Mouse (Mus musculus) embryonic facial prominence, embryonic 14.5 days (tissue): ENCODE measurements around the gene Lrrc36. TPM values are rescaled to one million over a fixed set of nuclear protein-coding genes. Genes with fewer than 3 reads are reported as not detected.

Experiments
- ATAC-seq: fragments of 200-750 bp; cut with Nextera tagmentation; 2 replicates; pipeline ENCODE4 v1.8.0; 2017; ENCODE audit warnings: low read depth, moderate number of reproducible peaks, moderate TSS enrichment
- DNase-seq: peaks from one replicate; pipeline ENCODE4 v3.0.0-alpha.2; 2015; ENCODE audit warnings: low spot score
- H3K27ac ChIP-seq: fragments of 300-500 bp; sonication (generic); replicated peaks from 2 replicates; pipeline ENCODE4 v1.5.1; 2014; ENCODE audit warnings: low read depth, mild to moderate bottlenecking, low read length, moderate library complexity
- H3K27me3 ChIP-seq: fragments of 300-500 bp; sonication (generic); replicated peaks from 2 replicates; pipeline ENCODE4 v1.6.1; 2014; ENCODE audit warnings: low read length; ENCODE audit not compliant: control insufficient read depth, insufficient read depth
- H3K36me3 ChIP-seq: fragments of 300-500 bp; sonication (generic); 2 replicates; pipeline ENCODE4 v1.6.1; 2014; ENCODE audit warnings: low read length, mixed read lengths; ENCODE audit not compliant: control insufficient read depth, insufficient read depth
- H3K4me1 ChIP-seq: fragments of 300-500 bp; sonication (generic); 2 replicates; pipeline ENCODE4 v1.6.1; 2014; ENCODE audit warnings: antibody characterized with exemption, low read length; ENCODE audit not compliant: control insufficient read depth, insufficient read depth
- H3K4me2 ChIP-seq: fragments of 300-500 bp; sonication (generic); 2 replicates; pipeline ENCODE4 v1.6.1; 2014; ENCODE audit warnings: low read depth, mild to moderate bottlenecking, low read length, moderate library complexity, mixed read lengths
- H3K4me3 ChIP-seq: fragments of 300-500 bp; sonication (generic); 2 replicates; pipeline ENCODE4 v1.5.1; 2014; ENCODE audit warnings: low read depth, mild to moderate bottlenecking, low read length
- H3K9ac ChIP-seq: fragments of 300-500 bp; sonication (generic); 2 replicates; pipeline ENCODE4 v1.6.1; 2014; ENCODE audit warnings: low read depth, mild to moderate bottlenecking, low read length, moderate library complexity, mixed read lengths
- H3K9me3 ChIP-seq: fragments of 300-500 bp; sonication (generic); 2 replicates; pipeline ENCODE4 v1.6.1; 2016; ENCODE audit warnings: low read length; ENCODE audit not compliant: control insufficient read depth
- WGBS: fragments of 180-500 bp; shearing (Covaris S2); extraction: QIAGEN DNeasy Blood & Tissue Kit; methylation state at CpG from one replicate; pipeline ENCODE4 v1.1.7; 2014; 5-methylcytosine and 5-hydroxymethylcytosine counted together
- polyA plus RNA-seq: library from polyadenylated mRNA; unstranded; fragments of >200 nt; fragmentation: Nextera tagmentation; extraction: Ambion mirVana; gene quantifications from 2 replicates; pipeline ENCODE4 v1.2.1, GENCODE M21; 2014

Gene Lrrc36
- polyA plus RNA-seq, 1 experiment from 2014 or later: 0.46 TPM

GRCm38 (mm10) chr8:105436218-105436617 is 22.8 kb downstream of the Lrrc36 start:
- no peaks in the 10 kb centered on the region for H3K9me3 ChIP-seq
- no peak overlapping the region for H3K4me2 ChIP-seq
- ATAC-seq (no peak), DNase-seq (no peak)
- H3K27ac ChIP-seq: no peak overlapping the region
- H3K4me1 ChIP-seq: peaks cover 7% of the 10 kb centered on the region; the same call in 1 of the 2 replicates
- no peaks in the 10 kb centered on the region for H3K36me3 ChIP-seq
- H3K9ac ChIP-seq: no peak overlapping the region
- no peaks in the 10 kb centered on the region for H3K27me3 ChIP-seq
- H3K4me3 ChIP-seq: no peak overlapping the region
- whole genome bisulfite sequencing: 72% methylated on average over 5 of the region's 5 CpGs

- WGBS: 82% methylated on average over 5 of the region's 5 CpGs
- H3K4me2 ChIP-seq: no peak overlapping the region
- ATAC-seq (no peak), DNase-seq (no peak)
- H3K4me3 ChIP-seq: no peak overlapping the region
- no peaks in the 10 kb centered on the region for H3K9me3 ChIP-seq
- no peaks in the 10 kb centered on the region for H3K27me3 ChIP-seq
- H3K27ac ChIP-seq: no peak overlapping the region
- peaks cover 7% of the 10 kb centered on the region; the same call in 1 of the 2 replicates for H3K4me1 ChIP-seq
- no peaks in the 10 kb centered on the region for H3K36me3 ChIP-seq
- H3K9ac ChIP-seq: no peak overlapping the region
Observed at GRCm38 (mm10) chr8:105437078-105437748, 23.8 kb downstream of the Lrrc36 start.

GRCm38 (mm10) chr8:105438865-105439264 is 25.5 kb downstream of the Lrrc36 start:
- no peak overlapping the region for H3K4me3 ChIP-seq
- no peaks in the 10 kb centered on the region for H3K27me3 ChIP-seq
- H3K9me3 ChIP-seq: no peaks in the 10 kb centered on the region
- WGBS: 40% methylated on average over 5 of the region's 5 CpGs
- no peak overlapping the region for H3K9ac ChIP-seq
- H3K4me2 ChIP-seq: no peak overlapping the region
- ATAC-seq (no peak), DNase-seq (no peak)
- H3K4me1 ChIP-seq: no peaks in the 10 kb centered on the region
- H3K36me3 ChIP-seq: no peaks in the 10 kb centered on the region
- H3K27ac ChIP-seq: no peak overlapping the region

GRCm38 (mm10) chr8:105441433-105441832 is 28.1 kb downstream of the Lrrc36 start:
- H3K9ac ChIP-seq: no peak overlapping the region
- no peaks in the 10 kb centered on the region for H3K36me3 ChIP-seq
- 8% methylated on average over 6 of the region's 6 CpGs for WGBS
- no peak for DNase-seq
- no peaks in the 10 kb centered on the region for H3K27me3 ChIP-seq
- H3K4me2 ChIP-seq: no peak overlapping the region
- no peaks in the 10 kb centered on the region for H3K9me3 ChIP-seq
- H3K4me3 ChIP-seq: no peak overlapping the region
- H3K27ac ChIP-seq: no peak overlapping the region
- no peak for ATAC-seq
- 0 out of 2 replicates have a peak, but pooled peaks cover 3% of the 10 kb centered on the region for H3K4me1 ChIP-seq

GRCm38 (mm10) chr8:105442661-105443060 is 29.3 kb downstream of the Lrrc36 start:
- no peak overlapping the region for H3K4me3 ChIP-seq
- DNase-seq (no peak), ATAC-seq (no peak)
- H3K36me3 ChIP-seq: no peaks in the 10 kb centered on the region
- no peak overlapping the region for H3K4me2 ChIP-seq
- no peaks in the 10 kb centered on the region for H3K27me3 ChIP-seq
- H3K9me3 ChIP-seq: no peaks in the 10 kb centered on the region
- no peak overlapping the region for H3K27ac ChIP-seq
- H3K9ac ChIP-seq: no peak overlapping the region
- H3K4me1 ChIP-seq: 0 out of 2 replicates have a peak, but pooled peaks cover 3% of the 10 kb centered on the region
- 93% methylated on average over 5 of the region's 5 CpGs for WGBS

- peak; percentile 59 for DNase-seq
- H3K4me3 ChIP-seq: no peak overlapping the region
- H3K9ac ChIP-seq: no peak overlapping the region
- peak; percentile 71; the same call in 1 of the 2 replicates for ATAC-seq
- no peaks in the 10 kb centered on the region for H3K9me3 ChIP-seq
- no peak overlapping the region for H3K27ac ChIP-seq
- H3K27me3 ChIP-seq: no peaks in the 10 kb centered on the region
- H3K4me1 ChIP-seq: 0 out of 2 replicates have a peak, but pooled peaks cover 3% of the 10 kb centered on the region
- no peaks in the 10 kb centered on the region for H3K36me3 ChIP-seq
- WGBS: 38% methylated on average over 11 of the region's 11 CpGs
- H3K4me2 ChIP-seq: 0 out of 2 replicates have a peak overlapping the region, but pooled peaks have one; percentile 12
Observed at GRCm38 (mm10) chr8:105445296-105446126, 32.1 kb downstream of the Lrrc36 start.

- H3K4me3 ChIP-seq: no peak overlapping the region
- H3K27ac ChIP-seq: no peak overlapping the region
- H3K27me3 ChIP-seq: no peaks in the 10 kb centered on the region
- ATAC-seq (no peak), DNase-seq (no peak)
- H3K36me3 ChIP-seq: no peaks in the 10 kb centered on the region
- H3K4me2 ChIP-seq: 0 out of 2 replicates have a peak overlapping the region, but pooled peaks have one; percentile 12
- 0 out of 2 replicates have a peak, but pooled peaks cover 3% of the 10 kb centered on the region for H3K4me1 ChIP-seq
- 23% methylated on average over 4 of the region's 4 CpGs for WGBS
- H3K9me3 ChIP-seq: no peaks in the 10 kb centered on the region
- H3K9ac ChIP-seq: no peak overlapping the region
Observed at GRCm38 (mm10) chr8:105446127-105446552, 32.8 kb downstream of the Lrrc36 start.

GRCm38 (mm10) chr8:105448188-105448587 is 34.8 kb downstream of the Lrrc36 start:
- WGBS: 92% methylated on average over 3 of the region's 3 CpGs
- DNase-seq: no peak
- no peaks in the 10 kb centered on the region for H3K36me3 ChIP-seq

More at GRCm38 (mm10) chr8:105448188-105448587, 34.8 kb downstream of the Lrrc36 start:
- Histone ChIP-seq H3K27me3 (no peaks in the 10 kb centered on the region; the same call in 1 of the 2 replicates), H3K9me3 (no peaks in the 10 kb centered on the region), H3K4me1 (0 out of 2 replicates have a peak, but pooled peaks cover 3% of the 10 kb centered on the region), H3K27ac (no peak overlapping the region), H3K4me2 (no peak overlapping the region), H3K4me3 (no peak overlapping the region), H3K9ac (no peak overlapping the region)
- ATAC-seq: no peak
